Mouse (Mus musculus) stomach, embryonic 16.5 days (tissue): ENCODE measurements around the gene Ckap2l. TPM values are rescaled to one million over a fixed set of nuclear protein-coding genes. Genes with fewer than 3 reads are reported as not detected.

ENCODE experiments used
- ATAC-seq: fragments of 200-750 bp; cut with Nextera tagmentation; 2 replicates; pipeline ENCODE4 v1.8.0; 2017; ENCODE audit warnings: moderate number of reproducible peaks, moderate TSS enrichment; ENCODE audit not compliant: insufficient read depth, low FRiP score
- H3K27ac ChIP-seq: fragments of 300-500 bp; sonication (generic); 2 replicates; pipeline ENCODE4 v1.5.1; 2014; ENCODE audit warnings: low read length
- H3K27me3 ChIP-seq: fragments of 300-500 bp; sonication (generic); 2 replicates; pipeline ENCODE4 v1.6.1; 2014; ENCODE audit warnings: low read length, control low read depth, mixed read lengths; ENCODE audit not compliant: control insufficient read depth, insufficient read depth
- H3K36me3 ChIP-seq: fragments of 300-500 bp; sonication (generic); 2 replicates; pipeline ENCODE4 v1.6.1; 2014; ENCODE audit warnings: low read length; ENCODE audit not compliant: control insufficient read depth, insufficient read depth
- H3K4me1 ChIP-seq: fragments of 300-500 bp; sonication (generic); 2 replicates; pipeline ENCODE4 v1.6.1; 2014; ENCODE audit warnings: low read length, control low read depth, mixed read lengths; ENCODE audit not compliant: control insufficient read depth, insufficient read depth
- H3K4me2 ChIP-seq: fragments of 300-500 bp; sonication (generic); 2 replicates; pipeline ENCODE4 v1.6.1; 2014; ENCODE audit warnings: low read depth, low read length, mixed read lengths
- H3K4me3 ChIP-seq: fragments of 300-500 bp; sonication (generic); replicated peaks from 2 replicates; pipeline ENCODE4 v1.5.1; 2014; ENCODE audit warnings: mild to moderate bottlenecking, low read length
- H3K9ac ChIP-seq: fragments of 300-500 bp; sonication (generic); 2 replicates; pipeline ENCODE4 v1.6.1; 2014; ENCODE audit warnings: low read length
- H3K9me3 ChIP-seq: fragments of 300-500 bp; sonication (generic); replicated peaks from 2 replicates; pipeline ENCODE4 v1.6.1; 2016; ENCODE audit warnings: low read length, control low read depth; ENCODE audit not compliant: control insufficient read depth
- WGBS: fragments of 180-500 bp; shearing (Covaris S2); extraction: QIAGEN DNeasy Blood & Tissue Kit; methylation state at CpG from one replicate; pipeline ENCODE4 v1.1.7; 2014; 5-methylcytosine and 5-hydroxymethylcytosine counted together
- polyA plus RNA-seq: library from polyadenylated mRNA; unstranded; fragments of >200 nt; fragmentation: Nextera tagmentation; extraction: Ambion mirVana; gene quantifications from 2 replicates; pipeline ENCODE4 v1.2.1, GENCODE M21; 2015

Ckap2l gene
- polyA plus RNA-seq, 1 experiment from 2014 or later, result 35.4 TPM

- Histone ChIP-seq H3K27me3 (no peaks in the 10 kb centered on the region), H3K4me3 (no peak overlapping the region), H3K9me3 (no peaks in the 10 kb centered on the region), H3K36me3 (no peaks in the 10 kb centered on the region), H3K27ac (no peak overlapping the region), H3K9ac (no peak overlapping the region), H3K4me1 (no peaks in the 10 kb centered on the region), H3K4me2 (no peak overlapping the region)
- WGBS, result 82% methylated on average over 1 of the region's 1 CpGs
- no peak for ATAC-seq
Measured at GRCm38 (mm10) chr2:129233218-129233617, 63.8 kb downstream of the Ckap2l start.

GRCm38 (mm10) chr2:129232484-129232883, 64.5 kb downstream of the Ckap2l start:
- peak; percentile 53 for ATAC-seq
- H3K4me1 ChIP-seq, result no peaks in the 10 kb centered on the region
- no peaks in the 10 kb centered on the region for H3K36me3 ChIP-seq
- no peaks in the 10 kb centered on the region for H3K9me3 ChIP-seq
- H3K4me2 ChIP-seq, result no peak overlapping the region
- no peaks in the 10 kb centered on the region for H3K27me3 ChIP-seq
- no peak overlapping the region for H3K9ac ChIP-seq
- WGBS, result 71% methylated on average over 9 of the region's 9 CpGs
- H3K27ac ChIP-seq, result no peak overlapping the region
- no peak overlapping the region for H3K4me3 ChIP-seq

GRCm38 (mm10) chr2:129232023-129232422, 65.0 kb downstream of the Ckap2l start:
- 38% methylated on average over 4 of the region's 4 CpGs for WGBS
- Histone ChIP-seq H3K27ac (no peak overlapping the region), H3K36me3 (no peaks in the 10 kb centered on the region), H3K9ac (no peak overlapping the region), H3K4me3 (no peak overlapping the region), H3K4me2 (no peak overlapping the region), H3K9me3 (no peaks in the 10 kb centered on the region), H3K4me1 (no peaks in the 10 kb centered on the region), H3K27me3 (no peaks in the 10 kb centered on the region)
- no peak for ATAC-seq

GRCm38 (mm10) chr2:129229316-129229715, 67.7 kb downstream of the Ckap2l start:
- Histone ChIP-seq H3K9me3 (no peaks in the 10 kb centered on the region), H3K4me3 (no peak overlapping the region), H3K36me3 (no peaks in the 10 kb centered on the region), H3K4me1 (no peaks in the 10 kb centered on the region), H3K4me2 (no peak overlapping the region), H3K9ac (no peak overlapping the region), H3K27me3 (no peaks in the 10 kb centered on the region), H3K27ac (no peak overlapping the region)
- ATAC-seq, result no peak
- 90% methylated on average over 7 of the region's 7 CpGs for WGBS

GRCm38 (mm10) chr2:129228571-129228970, 68.4 kb downstream of the Ckap2l start:
- H3K4me1 ChIP-seq, result no peaks in the 10 kb centered on the region
- H3K36me3 ChIP-seq, result no peaks in the 10 kb centered on the region
- H3K27me3 ChIP-seq, result no peaks in the 10 kb centered on the region
- H3K4me3 ChIP-seq, result no peak overlapping the region
- H3K9me3 ChIP-seq, result no peaks in the 10 kb centered on the region
- no peak overlapping the region for H3K9ac ChIP-seq
- no peak overlapping the region for H3K4me2 ChIP-seq
- no peak overlapping the region for H3K27ac ChIP-seq
- WGBS, result 84% methylated on average over 4 of the region's 4 CpGs
- ATAC-seq, result no peak

GRCm38 (mm10) chr2:129227709-129228108, 69.3 kb downstream of the Ckap2l start:
- H3K4me3 ChIP-seq, result no peak overlapping the region
- no peaks in the 10 kb centered on the region for H3K9me3 ChIP-seq
- H3K36me3 ChIP-seq, result no peaks in the 10 kb centered on the region
- no peaks in the 10 kb centered on the region for H3K27me3 ChIP-seq
- H3K4me2 ChIP-seq, result no peak overlapping the region
- peak; percentile 74 for ATAC-seq
- no peaks in the 10 kb centered on the region for H3K4me1 ChIP-seq
- 68% methylated on average over 6 of the region's 7 CpGs for WGBS
- H3K27ac ChIP-seq, result no peak overlapping the region
- no peak overlapping the region for H3K9ac ChIP-seq

- Histone ChIP-seq H3K4me2 (no peak overlapping the region), H3K27me3 (no peaks in the 10 kb centered on the region), H3K9me3 (no peaks in the 10 kb centered on the region), H3K27ac (no peak overlapping the region), H3K9ac (no peak overlapping the region), H3K36me3 (no peaks in the 10 kb centered on the region), H3K4me1 (no peaks in the 10 kb centered on the region), H3K4me3 (no peak overlapping the region)
- ATAC-seq, result no peak
- WGBS, result 80% methylated on average over 7 of the region's 7 CpGs
Measured at GRCm38 (mm10) chr2:129227011-129227529, 69.9 kb downstream of the Ckap2l start.

- H3K4me3 ChIP-seq, result no peak overlapping the region
- H3K9me3 ChIP-seq, result no peaks in the 10 kb centered on the region
- H3K4me2 ChIP-seq, result no peak overlapping the region
- WGBS, result 52% methylated on average over 11 of the region's 11 CpGs
- H3K4me1 ChIP-seq, result no peaks in the 10 kb centered on the region
- peak; percentile 56; the same call in 1 of the 2 replicates for ATAC-seq
- H3K36me3 ChIP-seq, result no peaks in the 10 kb centered on the region
- no peak overlapping the region for H3K27ac ChIP-seq
- no peaks in the 10 kb centered on the region for H3K27me3 ChIP-seq
- H3K9ac ChIP-seq, result no peak overlapping the region
Measured at GRCm38 (mm10) chr2:129226296-129226851, 70.6 kb downstream of the Ckap2l start.

GRCm38 (mm10) chr2:129225251-129225819, 71.7 kb downstream of the Ckap2l start:
- 85% methylated on average over 17 of the region's 17 CpGs for WGBS
- H3K36me3 ChIP-seq, result no peaks in the 10 kb centered on the region

More at GRCm38 (mm10) chr2:129225251-129225819, 71.7 kb downstream of the Ckap2l start:
- no peak for ATAC-seq
- no peak overlapping the region for H3K4me3 ChIP-seq
- H3K4me2 ChIP-seq, result no peak overlapping the region
- H3K27ac ChIP-seq, result no peak overlapping the region
- no peaks in the 10 kb centered on the region for H3K9me3 ChIP-seq
- no peaks in the 10 kb centered on the region for H3K27me3 ChIP-seq
- no peaks in the 10 kb centered on the region for H3K4me1 ChIP-seq
- H3K9ac ChIP-seq, result no peak overlapping the region
